Mouse (Mus musculus) erythroblast, embryonic 14.5 days (primary cell): ENCODE measurements around the gene AC124502.3. TPM values are rescaled to one million over a fixed set of nuclear protein-coding genes. Genes with fewer than 3 reads are reported as not detected.
A peak's percentile ranks its signal among the peaks of the same experiment; 100 is the strongest.
"Not testable (repeated sequence)": the region's sequence is repeated elsewhere in the genome, so short reads cannot be mapped to it uniquely, and the experiment has no call there.

ENCODE experiments used
- H3K27me3 ChIP-seq: 2 replicates; pipeline ENCODE4 v1.6.1; 2012; ENCODE audit warnings: inconsistent platforms; ENCODE audit not compliant: control insufficient read depth
- H3K36me3 ChIP-seq: 2 replicates; pipeline ENCODE4 v1.6.1; 2012; ENCODE audit warnings: mild to moderate bottlenecking, inconsistent platforms; ENCODE audit not compliant: control insufficient read depth
- H3K4me1 ChIP-seq: 2 replicates; pipeline ENCODE4 v1.6.1; 2012; ENCODE audit warnings: inconsistent platforms; ENCODE audit not compliant: control insufficient read depth
- H3K4me3 ChIP-seq: replicated peaks from 2 replicates; pipeline ENCODE3; 2012; ENCODE audit warnings: moderate library complexity, mild to moderate bottlenecking, inconsistent platforms
- H3K9me3 ChIP-seq: 2 replicates; pipeline ENCODE4 v1.6.1; 2012; ENCODE audit warnings: low read length, inconsistent platforms, mixed read lengths; ENCODE audit not compliant: control insufficient read depth
- GATA1 ChIP-seq: IDR thresholded peaks from 2 replicates; pipeline ENCODE4 v1.6.1; 2012; ENCODE audit warnings: low read length, inconsistent platforms, mixed read lengths
- TAL1 ChIP-seq: IDR thresholded peaks from 3 replicates; pipeline ENCODE4 v1.6.1; 2012; ENCODE audit warnings: low read length, inconsistent platforms, mixed read lengths
- polyA plus RNA-seq: library from polyadenylated mRNA; stranded (reverse); fragments of >175 nt; gene quantifications from 2 replicates; pipeline ENCODE4 v1.2.3, GENCODE M21; 2012

AC124502.3 gene
- polyA plus RNA-seq, 1 experiment, result 0.03 TPM

DNA sequence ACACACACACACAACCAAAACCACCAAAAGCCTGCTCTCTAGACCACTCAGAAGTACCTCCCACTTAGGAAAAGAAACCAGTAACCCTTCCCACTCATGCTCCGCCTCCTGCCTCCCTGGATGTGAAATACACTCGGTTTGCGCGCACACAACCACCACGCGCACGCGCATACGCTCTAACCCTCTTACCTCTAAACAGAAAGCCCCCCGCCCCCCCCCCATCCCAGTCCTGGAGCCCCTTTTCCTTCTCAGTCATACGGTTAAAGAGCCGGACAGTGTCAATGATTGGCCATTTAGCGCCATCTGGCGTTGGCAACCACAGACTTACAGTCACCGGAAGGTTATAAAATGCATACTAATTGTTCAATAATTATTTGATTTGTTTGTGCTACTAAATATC lies 34.3 kb downstream of the AC124502.3 start:
- Histone ChIP-seq H3K36me3 (no peaks in the 10 kb centered on the region), H3K4me1 (peaks cover 54% of the 10 kb centered on the region), H3K9me3 (peaks cover 3% of the 10 kb centered on the region), H3K27me3 (peaks cover 59% of the 10 kb centered on the region), H3K4me3 (peak overlapping the region; percentile 62)
- TF ChIP-seq GATA1 (no peak), TAL1 (no peak)

DNA sequence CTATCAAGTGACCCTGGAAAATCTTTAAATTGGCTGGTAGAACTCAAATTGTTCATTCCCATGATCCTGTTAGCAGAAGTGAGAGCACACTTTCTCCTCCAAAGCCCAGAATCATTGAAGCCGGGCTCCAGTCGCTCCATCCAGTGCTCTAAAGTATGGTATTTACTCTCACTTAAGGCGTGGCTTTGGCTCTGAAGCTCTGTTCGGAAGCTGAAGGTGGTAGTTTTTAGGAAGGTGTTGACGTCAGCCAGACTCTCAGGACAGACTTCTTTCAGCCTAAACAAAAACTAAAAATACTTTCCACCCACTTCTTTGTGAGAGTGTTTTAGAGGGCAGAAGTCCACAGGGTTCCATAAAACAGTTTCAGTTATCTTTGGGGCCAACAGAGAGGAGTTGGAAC lies 34.8 kb downstream of the AC124502.3 start:
- Histone ChIP-seq H3K4me3 (no peak overlapping the region), H3K27me3 (peaks cover 58% of the 10 kb centered on the region), H3K4me1 (peaks cover 49% of the 10 kb centered on the region), H3K9me3 (peaks cover 3% of the 10 kb centered on the region), H3K36me3 (no peaks in the 10 kb centered on the region)
- TF ChIP-seq TAL1 (no peak), GATA1 (no peak)

DNA sequence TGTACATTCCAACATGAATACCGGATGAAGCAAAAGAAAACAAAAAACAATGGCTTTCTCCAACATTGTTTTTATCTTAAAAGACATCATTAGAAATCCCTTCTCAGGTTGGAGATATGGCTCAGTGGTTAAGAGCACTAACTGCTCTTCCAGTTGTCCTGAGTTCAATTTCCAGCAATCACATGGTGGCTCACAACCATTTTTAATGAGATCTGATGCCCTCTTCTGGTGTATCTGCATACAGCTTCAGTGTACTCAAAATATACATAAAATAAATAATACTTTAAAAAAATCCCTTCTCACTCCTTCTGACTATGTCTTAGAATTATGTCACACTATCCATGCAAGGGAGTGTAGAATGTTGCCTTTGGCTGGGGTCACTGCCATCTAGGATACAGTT lies 40.6 kb downstream of the AC124502.3 start:
- H3K4me1 ChIP-seq, result no peaks in the 10 kb centered on the region
- TF ChIP-seq TAL1 (no peak), GATA1 (no peak)
- H3K36me3 ChIP-seq, result no peaks in the 10 kb centered on the region
- H3K9me3 ChIP-seq, result peaks cover 3% of the 10 kb centered on the region
- peaks cover 72% of the 10 kb centered on the region for H3K27me3 ChIP-seq
- no peak overlapping the region for H3K4me3 ChIP-seq

GRCm38 (mm10) chr19:5082005-5082404 lies 43.3 kb downstream of the AC124502.3 start:
- no peaks in the 10 kb centered on the region for H3K36me3 ChIP-seq
- H3K27me3 ChIP-seq, result peaks cover 80% of the 10 kb centered on the region
- TF ChIP-seq GATA1, result no peak
- TF ChIP-seq TAL1, result no peak
- no peak overlapping the region for H3K4me3 ChIP-seq
- peaks cover 4% of the 10 kb centered on the region; the same call in 1 of the 2 replicates for H3K9me3 ChIP-seq
- peaks cover 15% of the 10 kb centered on the region for H3K4me1 ChIP-seq

DNA sequence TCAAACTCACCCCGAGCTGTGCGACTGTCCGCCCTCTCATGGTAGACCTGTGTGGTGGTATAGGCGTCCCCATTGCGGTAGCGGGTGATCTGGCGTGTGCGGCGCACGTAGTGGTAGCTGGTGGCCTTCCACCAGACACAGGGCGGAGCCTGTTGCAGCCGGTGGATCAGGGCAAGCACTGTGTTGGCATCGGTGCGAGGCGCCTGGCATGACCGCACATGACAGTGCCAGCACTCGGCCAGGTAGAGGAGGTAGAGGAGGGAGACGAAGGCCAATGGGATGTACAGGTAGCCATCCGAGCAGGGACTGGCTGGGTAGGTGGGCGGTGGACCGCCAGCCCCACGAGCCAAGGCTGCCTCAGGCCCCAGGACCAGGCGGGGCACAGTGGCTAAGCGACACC lies 43.9 kb downstream of the AC124502.3 start:
- Histone ChIP-seq H3K4me1 (peaks cover 21% of the 10 kb centered on the region), H3K36me3 (no peaks in the 10 kb centered on the region), H3K4me3 (no peak overlapping the region), H3K9me3 (peaks cover 4% of the 10 kb centered on the region; the same call in 1 of the 2 replicates), H3K27me3 (peaks cover 85% of the 10 kb centered on the region)
- no peak for TF ChIP-seq TAL1
- no peak for TF ChIP-seq GATA1

DNA sequence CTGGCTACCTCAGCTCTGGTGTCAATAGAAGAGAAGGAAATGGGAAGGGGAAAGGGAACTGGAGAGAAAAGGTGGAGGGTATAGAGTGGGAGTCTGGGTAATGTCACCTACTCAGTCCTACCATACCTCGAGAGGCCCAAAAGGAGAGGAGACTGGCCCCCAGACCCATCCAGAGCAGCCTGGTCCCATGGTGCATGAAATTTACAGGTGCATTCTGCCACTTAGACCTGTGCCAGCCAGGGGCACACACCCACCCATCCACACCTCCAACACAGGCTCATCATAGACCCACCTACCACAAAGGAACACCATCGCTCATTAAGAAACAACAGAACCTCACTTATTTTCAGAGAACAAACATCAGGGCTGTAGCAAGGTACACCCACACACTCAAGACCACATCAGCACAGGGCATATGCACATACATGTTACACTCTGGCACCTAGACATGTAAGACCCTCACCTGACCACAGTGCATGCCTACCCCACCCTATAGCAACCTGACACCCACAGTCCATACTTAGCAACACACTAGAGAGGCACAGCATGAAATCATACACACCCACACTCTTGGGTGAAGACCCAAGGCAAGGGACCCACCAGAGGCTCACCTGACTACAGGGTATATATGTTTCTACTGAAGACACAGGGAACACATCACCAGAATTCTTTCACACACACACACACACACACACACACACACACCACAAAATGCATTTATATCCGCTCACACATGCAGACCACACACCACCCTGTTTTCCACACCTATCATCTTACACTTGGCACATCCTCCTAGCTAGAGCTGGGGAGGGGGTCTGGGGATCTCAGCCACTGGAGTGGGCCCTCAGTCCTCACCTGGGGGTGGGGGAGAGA lies 45.5 kb downstream of the AC124502.3 start:
- no peak overlapping the region for H3K4me3 ChIP-seq
- no peak for TF ChIP-seq TAL1
- no peak for TF ChIP-seq GATA1
- peaks cover 4% of the 10 kb centered on the region; the same call in 1 of the 2 replicates for H3K9me3 ChIP-seq
- H3K27me3 ChIP-seq, result peaks cover 81% of the 10 kb centered on the region
- H3K4me1 ChIP-seq, result peaks cover 35% of the 10 kb centered on the region
- no peaks in the 10 kb centered on the region for H3K36me3 ChIP-seq

DNA sequence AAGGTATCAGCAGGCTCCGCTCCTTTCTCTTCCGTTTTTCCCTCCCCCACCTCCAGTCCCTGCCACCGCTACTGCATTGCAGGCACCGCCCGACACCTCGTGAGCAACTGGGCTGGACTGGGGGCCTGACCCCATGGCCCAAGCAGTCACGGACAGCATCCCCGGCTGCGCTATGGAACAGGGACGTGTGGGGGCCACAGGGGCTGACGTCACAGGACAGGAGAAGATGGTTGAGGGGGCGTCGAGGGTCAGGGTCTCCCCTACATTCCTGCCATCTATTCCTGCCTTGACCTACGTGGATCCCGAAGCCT lies 46.1 kb downstream of the AC124502.3 start:
- Histone ChIP-seq H3K9me3 (peaks cover 4% of the 10 kb centered on the region; the same call in 1 of the 2 replicates), H3K4me1 (peaks cover 41% of the 10 kb centered on the region), H3K27me3 (peaks cover 78% of the 10 kb centered on the region), H3K36me3 (peaks cover 4% of the 10 kb centered on the region), H3K4me3 (peak overlapping the region; percentile 56)
- TF ChIP-seq GATA1 (no peak), TAL1 (no peak)

- Histone ChIP-seq H3K4me3 (peak within 1 kb of the TSS; percentile 56), H3K4me1 (peaks cover 42% of the 10 kb centered on the region), H3K9me3 (peaks cover 4% of the 10 kb centered on the region; the same call in 1 of the 2 replicates), H3K36me3 (peaks cover 6% of the 10 kb centered on the region), H3K27me3 (peaks cover 72% of the 10 kb centered on the region)
- no peak for TF ChIP-seq GATA1
- TF ChIP-seq TAL1, result no peak
Observed at GRCm38 (mm10) chr19:5085145-5085863, 46.6 kb downstream of the AC124502.3 start, which contains the start of gene Tmem151a. Tmem151a (minus strand) TSS chr19:5085531.

GRCm38 (mm10) chr19:5086533-5086932 lies 47.8 kb downstream of the AC124502.3 start:
- H3K4me3 ChIP-seq, result not testable (repeated sequence)
- H3K27me3 ChIP-seq, result peaks cover 60% of the 10 kb centered on the region
- peaks cover 42% of the 10 kb centered on the region for H3K4me1 ChIP-seq

More at GRCm38 (mm10) chr19:5086533-5086932, 47.8 kb downstream of the AC124502.3 start:
- peaks cover 19% of the 10 kb centered on the region for H3K36me3 ChIP-seq
- not testable (repeated sequence) for H3K9me3 ChIP-seq
